Mouse (Mus musculus): ENCODE measurements around the gene Fam161b.

DNA sequence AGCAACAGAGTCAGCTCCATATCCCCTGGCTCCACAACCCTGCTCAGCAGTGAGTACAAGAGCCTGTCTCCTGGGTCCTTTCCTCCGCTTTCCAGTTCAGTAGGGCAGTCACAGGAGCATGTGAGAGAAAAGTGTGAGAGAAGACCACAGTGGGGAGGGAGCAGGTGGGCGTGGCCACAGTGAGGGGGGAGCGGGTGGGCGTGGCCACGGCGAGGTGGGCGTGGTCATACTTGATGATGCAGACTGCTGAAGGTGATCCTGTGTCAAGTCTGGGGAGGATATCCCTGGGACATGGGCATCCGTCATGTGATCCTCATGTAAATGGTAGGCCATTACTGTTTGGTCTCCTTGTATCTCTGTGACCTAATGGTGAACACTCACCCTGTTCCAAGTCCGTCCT, 5.3 kb upstream of the Fam161b start:
- no peak for TF ChIP-seq MAFK (IDR thresholded peaks at IDR 0.05; ENCODE audit: insufficient read depth, low read depth, low read length)
- no peak for TF ChIP-seq ZNF384 (IDR thresholded peaks at IDR 0.05; ENCODE audit: low read depth, low read length)
- no peak for TF ChIP-seq HCFC1 (IDR thresholded peaks at IDR 0.05; ENCODE audit: borderline replicate concordance, insufficient read depth, low read length)

Data from ES-E14 (cell line).